Mouse (Mus musculus): ENCODE measurements around the gene Gm20388. TPM values are rescaled to one million over a fixed set of nuclear protein-coding genes. Genes with fewer than 3 reads are reported as not detected.

The Gm20388 gene
- polyA plus RNA-seq, 1 experiment from 2014 or later, result not detected

DNA sequence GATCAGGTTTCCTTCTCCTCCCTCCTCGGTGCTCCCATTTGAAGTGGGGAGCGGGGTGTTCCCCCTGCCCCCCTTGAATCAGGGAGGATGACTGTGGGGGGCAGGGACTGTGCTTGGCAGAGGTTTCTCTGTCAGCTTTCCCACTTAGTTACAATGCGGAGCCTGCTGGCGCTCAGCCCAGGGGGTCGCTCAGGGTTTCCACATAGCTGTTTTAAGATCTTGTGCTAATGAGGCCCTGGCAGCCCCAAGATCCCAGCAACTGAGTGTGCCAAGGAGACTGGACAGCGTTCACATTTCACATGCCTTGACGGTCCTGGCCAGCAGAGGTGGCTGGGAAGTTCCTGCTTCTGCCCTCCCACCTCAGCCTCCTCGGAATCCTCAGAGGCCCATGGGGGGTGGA is 555.1 kb downstream of the Gm20388 start:
- Histone ChIP-seq H3K4me2 (ENCODE audit: low read depth, low read length) (no peak overlapping the region), H3K9me3 (ENCODE audit: control insufficient read depth, low read length) (no peaks in the 10 kb centered on the region), H3K27ac (ENCODE audit: low read length) (peak overlapping the region; percentile 60), H3K9ac (ENCODE audit: low read length) (peak overlapping the region; percentile 43; the same call in 1 of the 2 replicates), H3K36me3 (ENCODE audit: control insufficient read depth, insufficient read depth, low read length) (no peaks in the 10 kb centered on the region), H3K27me3 (ENCODE audit: control insufficient read depth, insufficient read depth, low read depth, low read length) (no peaks in the 10 kb centered on the region), H3K4me1 (replicated peaks; ENCODE audit: control insufficient read depth, insufficient read depth, low read length) (peaks cover 48% of the 10 kb centered on the region), H3K4me3 (ENCODE audit: low read length) (no peak overlapping the region)
- ATAC-seq (ENCODE audit: low read depth), result peak; percentile 75
- 9% methylated on average over 8 of the region's 8 CpGs for WGBS

DNA sequence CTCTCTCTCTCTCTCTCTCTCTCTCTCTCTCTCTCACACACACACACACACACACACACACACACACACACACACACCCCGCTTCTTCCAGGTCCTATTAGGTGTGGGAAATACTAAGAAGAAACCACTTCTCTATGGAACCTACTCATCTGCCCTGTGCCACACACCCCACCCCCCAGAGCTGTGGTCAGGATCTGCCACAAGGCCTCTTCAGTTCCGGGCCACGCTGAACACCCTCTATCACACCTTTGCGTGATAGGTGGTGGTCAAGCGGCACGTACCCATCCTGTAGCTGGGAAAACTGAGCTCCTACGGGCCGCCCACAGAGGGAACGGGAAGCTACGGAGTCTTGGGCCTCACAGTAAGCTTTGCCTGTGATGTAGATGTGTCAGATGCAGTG is 555.6 kb downstream of the Gm20388 start:
- Histone ChIP-seq H3K4me2 (ENCODE audit: low read depth, low read length) (no peak overlapping the region), H3K36me3 (ENCODE audit: control insufficient read depth, insufficient read depth, low read length) (no peaks in the 10 kb centered on the region), H3K4me3 (ENCODE audit: low read length) (no peak overlapping the region), H3K27ac (ENCODE audit: low read length) (peak overlapping the region; percentile 60; the same call in 1 of the 2 replicates), H3K27me3 (ENCODE audit: control insufficient read depth, insufficient read depth, low read depth, low read length) (no peaks in the 10 kb centered on the region), H3K9ac (ENCODE audit: low read length) (no peak overlapping the region; the same call in 1 of the 2 replicates), H3K9me3 (ENCODE audit: control insufficient read depth, low read length) (no peaks in the 10 kb centered on the region), H3K4me1 (replicated peaks; ENCODE audit: control insufficient read depth, insufficient read depth, low read length) (peaks cover 46% of the 10 kb centered on the region)
- no peak for ATAC-seq (ENCODE audit: low read depth)
- WGBS, result 66% methylated on average over 10 of the region's 10 CpGs

DNA sequence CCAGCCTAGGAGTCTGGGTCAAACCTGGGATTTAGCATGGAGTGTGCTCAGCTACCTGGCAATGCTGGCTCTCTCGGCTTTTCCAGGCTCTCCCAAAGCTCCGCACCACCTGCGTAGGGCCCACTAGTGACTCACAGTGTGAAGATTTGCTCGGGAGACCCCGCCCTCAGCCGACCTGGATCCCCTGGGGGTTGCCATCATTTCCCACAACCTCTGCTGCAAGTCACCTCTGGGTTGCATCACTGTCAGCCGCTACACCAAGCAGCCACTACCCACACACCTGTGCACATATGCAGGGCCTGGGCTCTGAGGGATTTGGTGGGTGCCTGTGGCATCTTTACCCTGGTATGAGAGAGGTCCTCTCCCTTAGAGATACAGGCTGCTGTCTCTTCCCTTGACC is 557.0 kb downstream of the Gm20388 start:
- H3K4me1 ChIP-seq (replicated peaks; ENCODE audit: control insufficient read depth, insufficient read depth, low read length), result peaks cover 46% of the 10 kb centered on the region
- no peaks in the 10 kb centered on the region for H3K27me3 ChIP-seq (ENCODE audit: control insufficient read depth, insufficient read depth, low read depth, low read length)
- no peaks in the 10 kb centered on the region for H3K9me3 ChIP-seq (ENCODE audit: control insufficient read depth, low read length)
- no peaks in the 10 kb centered on the region for H3K36me3 ChIP-seq (ENCODE audit: control insufficient read depth, insufficient read depth, low read length)
- no peak overlapping the region for H3K27ac ChIP-seq (ENCODE audit: low read length)
- no peak overlapping the region for H3K4me3 ChIP-seq (ENCODE audit: low read length)
- no peak overlapping the region for H3K9ac ChIP-seq (ENCODE audit: low read length)
- no peak overlapping the region for H3K4me2 ChIP-seq (ENCODE audit: low read depth, low read length)
- 90% methylated on average over 7 of the region's 7 CpGs for WGBS
- no peak for ATAC-seq (ENCODE audit: low read depth)

DNA sequence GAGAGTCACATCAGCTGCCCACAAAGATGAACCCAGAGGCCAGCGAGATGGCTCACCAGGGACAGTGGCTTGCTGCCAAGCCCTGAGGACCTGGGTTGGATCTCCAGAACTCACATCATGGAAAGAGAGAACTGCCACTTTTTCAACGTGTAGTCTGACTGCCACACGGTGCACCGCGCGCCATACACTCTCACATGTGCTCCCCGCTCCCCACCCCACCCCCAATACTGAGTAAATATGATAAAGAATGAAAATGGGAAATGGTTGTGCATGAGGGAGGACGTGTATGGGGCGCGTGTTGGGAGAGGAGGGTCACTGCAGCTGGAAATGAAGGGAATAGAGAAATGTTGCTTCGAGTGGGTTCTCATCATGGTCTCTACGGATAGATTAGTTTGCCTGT is 559.5 kb downstream of the Gm20388 start:
- H3K4me3 ChIP-seq (ENCODE audit: low read length), result no peak overlapping the region
- H3K27me3 ChIP-seq (ENCODE audit: control insufficient read depth, insufficient read depth, low read depth, low read length), result no peaks in the 10 kb centered on the region
- peaks cover 48% of the 10 kb centered on the region for H3K4me1 ChIP-seq (replicated peaks; ENCODE audit: control insufficient read depth, insufficient read depth, low read length)
- no peak overlapping the region for H3K4me2 ChIP-seq (ENCODE audit: low read depth, low read length)
- no peaks in the 10 kb centered on the region for H3K36me3 ChIP-seq (ENCODE audit: control insufficient read depth, insufficient read depth, low read length)
- no peak for ATAC-seq (ENCODE audit: low read depth)
- no peaks in the 10 kb centered on the region for H3K9me3 ChIP-seq (ENCODE audit: control insufficient read depth, low read length)
- H3K27ac ChIP-seq (ENCODE audit: low read length), result no peak overlapping the region
- WGBS, result 84% methylated on average over 12 of the region's 12 CpGs
- H3K9ac ChIP-seq (ENCODE audit: low read length), result no peak overlapping the region

DNA sequence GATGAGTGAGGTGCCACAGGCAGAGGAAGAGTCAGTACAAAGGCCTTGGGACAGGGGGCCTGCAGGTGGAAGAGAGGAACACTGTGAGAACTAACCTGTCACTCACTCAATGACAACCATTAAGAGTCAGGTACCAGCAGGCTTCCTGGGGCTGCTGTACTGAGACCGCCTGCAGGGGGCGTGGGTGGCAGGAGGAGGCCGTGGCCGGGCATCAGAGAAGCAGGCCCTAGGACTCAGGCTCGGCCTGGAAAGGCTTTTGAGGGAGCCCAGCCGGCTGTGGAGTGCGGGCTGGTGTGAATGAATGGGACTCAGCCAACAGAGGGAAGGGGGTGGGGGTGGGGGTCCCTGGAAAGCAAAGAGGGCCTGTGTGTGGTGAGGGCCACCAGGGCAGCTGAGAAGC is 560.5 kb downstream of the Gm20388 start:
- Histone ChIP-seq H3K27me3 (ENCODE audit: control insufficient read depth, insufficient read depth, low read depth, low read length) (no peaks in the 10 kb centered on the region), H3K4me1 (replicated peaks; ENCODE audit: control insufficient read depth, insufficient read depth, low read length) (peaks cover 48% of the 10 kb centered on the region), H3K9me3 (ENCODE audit: control insufficient read depth, low read length) (no peaks in the 10 kb centered on the region), H3K36me3 (ENCODE audit: control insufficient read depth, insufficient read depth, low read length) (no peaks in the 10 kb centered on the region), H3K4me2 (ENCODE audit: low read depth, low read length) (no peak overlapping the region), H3K9ac (ENCODE audit: low read length) (no peak overlapping the region), H3K4me3 (ENCODE audit: low read length) (no peak overlapping the region), H3K27ac (ENCODE audit: low read length) (no peak overlapping the region)
- ATAC-seq (ENCODE audit: low read depth), result no peak
- WGBS, result 10% methylated on average over 7 of the region's 7 CpGs

DNA sequence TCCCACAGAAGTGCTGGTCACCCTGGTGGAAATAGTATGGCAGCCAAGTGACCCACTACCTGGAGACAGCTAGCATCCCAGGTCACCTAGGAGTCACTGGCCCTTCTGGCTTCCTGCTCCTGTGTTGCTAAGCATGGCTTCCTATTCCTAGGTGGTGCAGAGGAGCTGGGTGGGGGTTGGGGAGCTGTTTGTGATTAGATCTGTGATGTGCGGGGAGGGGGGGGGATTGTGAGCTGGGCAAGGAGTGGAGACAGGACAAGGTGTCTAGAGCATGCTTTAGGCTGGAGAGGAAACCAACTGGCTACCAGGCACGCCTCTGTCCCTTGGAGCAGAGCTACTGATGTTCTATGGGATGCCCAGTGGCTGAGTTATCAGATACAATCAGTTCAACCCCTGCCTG is 561.1 kb downstream of the Gm20388 start:
- Histone ChIP-seq H3K27me3 (ENCODE audit: control insufficient read depth, insufficient read depth, low read depth, low read length) (no peaks in the 10 kb centered on the region), H3K36me3 (ENCODE audit: control insufficient read depth, insufficient read depth, low read length) (no peaks in the 10 kb centered on the region), H3K27ac (ENCODE audit: low read length) (no peak overlapping the region), H3K9me3 (ENCODE audit: control insufficient read depth, low read length) (no peaks in the 10 kb centered on the region), H3K4me3 (ENCODE audit: low read length) (no peak overlapping the region), H3K4me1 (replicated peaks; ENCODE audit: control insufficient read depth, insufficient read depth, low read length) (peaks cover 48% of the 10 kb centered on the region), H3K9ac (ENCODE audit: low read length) (no peak overlapping the region), H3K4me2 (ENCODE audit: low read depth, low read length) (no peak overlapping the region)
- WGBS, result 33% methylated on average over 2 of the region's 2 CpGs
- ATAC-seq (ENCODE audit: low read depth), result no peak

DNA sequence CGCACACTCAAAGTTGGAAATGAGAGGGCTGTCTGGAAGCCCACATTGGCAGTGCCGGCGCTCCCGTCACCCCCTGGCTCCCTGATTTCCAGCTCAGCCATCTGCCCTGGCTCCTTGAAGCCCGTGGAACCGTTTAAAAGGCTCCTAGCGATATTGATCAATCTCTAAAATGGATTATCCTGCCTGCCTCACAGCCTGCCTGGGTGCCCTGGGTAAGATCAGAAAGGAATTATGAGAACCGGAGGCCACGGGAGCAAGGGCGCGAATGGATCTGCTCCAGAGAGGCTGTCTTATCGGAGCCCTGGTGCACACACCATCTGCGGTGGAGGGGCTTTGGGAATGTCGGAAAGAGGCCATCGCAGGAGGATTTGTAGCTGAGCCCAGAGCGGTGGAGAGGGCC is 561.6 kb downstream of the Gm20388 start:
- Histone ChIP-seq H3K27me3 (ENCODE audit: control insufficient read depth, insufficient read depth, low read depth, low read length) (no peaks in the 10 kb centered on the region), H3K9ac (ENCODE audit: low read length) (no peak overlapping the region), H3K36me3 (ENCODE audit: control insufficient read depth, insufficient read depth, low read length) (no peaks in the 10 kb centered on the region), H3K9me3 (ENCODE audit: control insufficient read depth, low read length) (no peaks in the 10 kb centered on the region), H3K4me2 (ENCODE audit: low read depth, low read length) (no peak overlapping the region), H3K4me1 (replicated peaks; ENCODE audit: control insufficient read depth, insufficient read depth, low read length) (peaks cover 49% of the 10 kb centered on the region), H3K27ac (ENCODE audit: low read length) (no peak overlapping the region), H3K4me3 (ENCODE audit: low read length) (no peak overlapping the region)
- WGBS, result 25% methylated on average over 16 of the region's 16 CpGs
- ATAC-seq (ENCODE audit: low read depth), result no peak

DNA sequence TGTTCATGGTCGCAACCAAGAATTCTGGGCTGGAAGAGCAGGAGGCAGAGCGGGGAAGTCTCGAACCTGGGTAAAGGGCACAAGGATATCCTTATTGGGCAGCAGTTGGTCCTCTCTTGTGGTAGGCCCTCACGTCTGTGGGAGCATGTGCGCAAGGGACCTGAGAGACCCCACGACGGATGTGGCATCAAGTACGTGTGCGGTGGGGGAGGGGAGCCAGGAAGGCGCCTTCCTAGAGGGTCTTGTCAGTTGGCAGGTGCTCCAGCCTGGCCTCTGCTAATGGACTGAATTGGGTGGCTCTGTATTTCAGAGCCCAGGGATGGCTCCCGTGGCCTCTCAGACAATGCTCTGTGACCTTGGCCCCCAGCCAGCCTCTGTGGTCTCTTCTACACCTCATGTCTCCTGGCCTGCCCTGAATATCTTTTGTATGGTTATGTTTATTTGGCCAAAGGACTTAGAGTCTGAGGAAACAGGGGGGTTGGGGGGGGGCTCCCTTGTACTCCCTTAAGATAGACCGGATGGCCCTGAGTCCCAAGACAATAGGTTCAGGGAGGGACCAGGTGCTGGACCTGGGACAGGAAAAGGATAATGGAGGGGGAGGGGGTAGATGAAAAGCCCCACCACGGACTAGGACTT is 563.2 kb downstream of the Gm20388 start:
- Histone ChIP-seq H3K4me2 (ENCODE audit: low read depth, low read length) (no peak overlapping the region), H3K4me3 (ENCODE audit: low read length) (no peak overlapping the region), H3K27ac (ENCODE audit: low read length) (peak overlapping the region; percentile 53), H3K4me1 (replicated peaks; ENCODE audit: control insufficient read depth, insufficient read depth, low read length) (peaks cover 49% of the 10 kb centered on the region), H3K27me3 (ENCODE audit: control insufficient read depth, insufficient read depth, low read depth, low read length) (no peaks in the 10 kb centered on the region), H3K9me3 (ENCODE audit: control insufficient read depth, low read length) (no peaks in the 10 kb centered on the region), H3K36me3 (ENCODE audit: control insufficient read depth, insufficient read depth, low read length) (no peaks in the 10 kb centered on the region), H3K9ac (ENCODE audit: low read length) (no peak overlapping the region)
- WGBS, result 70% methylated on average over 13 of the region's 13 CpGs
- ATAC-seq (ENCODE audit: low read depth), result peak; percentile 79

DNA sequence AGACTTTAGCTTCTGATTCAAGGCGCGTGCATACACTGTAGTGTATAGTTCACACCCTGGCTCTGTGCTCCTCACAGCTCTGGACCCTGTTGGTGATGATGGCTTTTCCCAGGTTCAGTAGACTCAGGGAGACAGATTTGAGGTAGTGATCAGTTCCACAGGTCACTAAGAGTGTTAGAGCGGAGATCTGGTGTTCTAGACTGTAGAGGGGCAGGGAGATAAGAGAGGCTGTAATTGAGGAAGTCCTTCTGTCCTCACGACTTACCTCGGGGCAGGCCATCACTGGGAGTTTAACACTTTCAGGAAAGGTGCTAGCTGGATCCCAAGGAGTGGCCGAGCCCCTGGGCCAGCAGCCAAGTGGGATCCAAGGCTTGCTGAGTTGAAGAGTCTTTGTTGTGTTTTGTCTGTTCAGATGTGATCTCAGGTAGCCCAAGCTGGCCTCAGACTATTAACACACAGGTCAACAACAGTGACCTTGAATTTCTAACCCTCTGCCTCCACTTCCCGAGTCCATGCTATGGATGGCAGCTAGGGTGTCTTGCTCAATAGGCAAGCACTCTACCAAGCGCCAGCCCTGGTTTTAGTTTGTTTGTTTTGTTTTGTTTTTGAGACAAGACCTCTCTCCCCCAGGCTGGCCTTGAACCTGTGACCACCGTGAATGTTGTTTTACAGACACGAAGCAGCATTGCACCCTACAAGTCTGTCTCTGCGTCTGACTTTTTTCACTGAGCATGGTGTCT is 564.0 kb downstream of the Gm20388 start:
- no peak overlapping the region for H3K9ac ChIP-seq (ENCODE audit: low read length)

More for the DNA sequence above, 564.0 kb downstream of the Gm20388 start:
- Histone ChIP-seq H3K27me3 (ENCODE audit: control insufficient read depth, insufficient read depth, low read depth, low read length) (no peaks in the 10 kb centered on the region), H3K4me1 (replicated peaks; ENCODE audit: control insufficient read depth, insufficient read depth, low read length) (peaks cover 49% of the 10 kb centered on the region), H3K4me3 (ENCODE audit: low read length) (no peak overlapping the region), H3K9me3 (ENCODE audit: control insufficient read depth, low read length) (no peaks in the 10 kb centered on the region), H3K27ac (ENCODE audit: low read length) (peak overlapping the region; percentile 86), H3K4me2 (ENCODE audit: low read depth, low read length) (no peak overlapping the region), H3K36me3 (ENCODE audit: control insufficient read depth, insufficient read depth, low read length) (no peaks in the 10 kb centered on the region)
- 59% methylated on average over 11 of the region's 11 CpGs for WGBS
- ATAC-seq (ENCODE audit: low read depth), result no peak
